Mouse (Mus musculus) MEL (cell line): Measurements from ENCODE around the gene Smc1b.

Source experiments
- CHD1 ChIP-seq: IDR thresholded peaks from 2 replicates; pipeline ENCODE4 v1.6.1; 2012; ENCODE audit warnings: low read depth, mild to moderate bottlenecking, inconsistent platforms, low read length, improper control_type of control experiment
- CTCF ChIP-seq, 3 experiments: IDR thresholded peaks in 2 of 3; conservative IDR thresholded peaks in 1 of 3; 2 replicates each; pipeline ENCODE4 v1.5.1; 2011 to 2012; ENCODE audit warnings: low read length in 3 of 3, low read depth in 2 of 3, mild to moderate bottlenecking in 2 of 3, improper control_type of control experiment in 1 of 3, inconsistent platforms in 1 of 3, mixed read lengths in 1 of 3, moderate library complexity in 1 of 3; ENCODE audit not compliant: control insufficient read depth in 1 of 3, insufficient read depth in 1 of 3, poor library complexity in 1 of 3, severe bottlenecking in 1 of 3
- EP300 ChIP-seq, 2 experiments: IDR thresholded peaks; 2 replicates each; pipeline ENCODE4 v1.6.1; 2011; ENCODE audit warnings: improper control_type of control experiment in 2 of 2, low read length in 2 of 2, low read depth in 1 of 2, mild to moderate bottlenecking in 1 of 2
- GATA1 ChIP-seq: IDR thresholded peaks from 2 replicates; pipeline ENCODE4 v1.6.1; 2011; ENCODE audit warnings: low read depth, low read length, improper control_type of control experiment
- MAX ChIP-seq: IDR thresholded peaks from 2 replicates; pipeline ENCODE4 v1.6.1; 2011; ENCODE audit warnings: low read length, improper control_type of control experiment
- POLR2A ChIP-seq, 2 experiments: IDR thresholded peaks; 2 replicates each; pipeline ENCODE4 v1.6.1; 2011 to 2012; ENCODE audit warnings: low read length in 2 of 2, mild to moderate bottlenecking in 2 of 2, control low read depth in 1 of 2, improper control_type of control experiment in 1 of 2, low read depth in 1 of 2, moderate library complexity in 1 of 2; ENCODE audit not compliant: control insufficient read depth in 1 of 2, insufficient read depth in 1 of 2, poor library complexity in 1 of 2
- POLR2AphosphoS2 ChIP-seq: IDR thresholded peaks from 2 replicates; pipeline ENCODE4 v1.6.1; 2011; ENCODE audit warnings: low read length, improper control_type of control experiment
- RAD21 ChIP-seq: IDR thresholded peaks from 2 replicates; pipeline ENCODE4 v1.6.1; 2011; ENCODE audit warnings: mild to moderate bottlenecking, low read depth, low read length, improper control_type of control experiment
- ZKSCAN1 ChIP-seq: IDR thresholded peaks from 2 replicates; pipeline ENCODE4 v1.6.1; 2012; ENCODE audit warnings: low read depth, mild to moderate bottlenecking, inconsistent platforms, low read length, improper control_type of control experiment, moderate library complexity

GRCm38 (mm10) chr15:85151433-85151918 lies 19.7 kb upstream of the Smc1b start:
- TF ChIP-seq GATA1: no peak
- peak; percentile 52 to 74 (median 66) for TF ChIP-seq CTCF (IDR thresholded peaks at IDR 0.05 in 2 of 3, conservative IDR thresholded peaks at IDR 0.05 in 1 of 3; ENCODE audit: control insufficient read depth in 1 of 3, insufficient read depth in 1 of 3, low read depth in 2 of 3, low read length in 3 of 3, poor library complexity in 1 of 3, severe bottlenecking in 1 of 3)
- TF ChIP-seq POLR2A (IDR thresholded peaks at IDR 0.05; ENCODE audit: control insufficient read depth in 1 of 2, insufficient read depth in 1 of 2, low read depth in 1 of 2, low read length in 2 of 2, poor library complexity in 1 of 2): no peak
- TF ChIP-seq CHD1: no peak
- peak; percentile 29 for TF ChIP-seq RAD21
- no peak for TF ChIP-seq EP300 (IDR thresholded peaks at IDR 0.05; ENCODE audit: low read depth in 1 of 2, low read length in 2 of 2)
- TF ChIP-seq ZKSCAN1: no peak
- TF ChIP-seq MAX: no peak
- TF ChIP-seq POLR2AphosphoS2: no peak
